Mouse (Mus musculus): ENCODE measurements around the gene Fkbp1b. TPM values are rescaled to one million over a fixed set of nuclear protein-coding genes. Genes with fewer than 3 reads are reported as not detected.
A peak's percentile ranks its signal among the peaks of the same experiment; 100 is the strongest.

Gene Fkbp1b
- polyA plus RNA-seq, 1 experiment from 2014 or later: 8.2 TPM

DNA sequence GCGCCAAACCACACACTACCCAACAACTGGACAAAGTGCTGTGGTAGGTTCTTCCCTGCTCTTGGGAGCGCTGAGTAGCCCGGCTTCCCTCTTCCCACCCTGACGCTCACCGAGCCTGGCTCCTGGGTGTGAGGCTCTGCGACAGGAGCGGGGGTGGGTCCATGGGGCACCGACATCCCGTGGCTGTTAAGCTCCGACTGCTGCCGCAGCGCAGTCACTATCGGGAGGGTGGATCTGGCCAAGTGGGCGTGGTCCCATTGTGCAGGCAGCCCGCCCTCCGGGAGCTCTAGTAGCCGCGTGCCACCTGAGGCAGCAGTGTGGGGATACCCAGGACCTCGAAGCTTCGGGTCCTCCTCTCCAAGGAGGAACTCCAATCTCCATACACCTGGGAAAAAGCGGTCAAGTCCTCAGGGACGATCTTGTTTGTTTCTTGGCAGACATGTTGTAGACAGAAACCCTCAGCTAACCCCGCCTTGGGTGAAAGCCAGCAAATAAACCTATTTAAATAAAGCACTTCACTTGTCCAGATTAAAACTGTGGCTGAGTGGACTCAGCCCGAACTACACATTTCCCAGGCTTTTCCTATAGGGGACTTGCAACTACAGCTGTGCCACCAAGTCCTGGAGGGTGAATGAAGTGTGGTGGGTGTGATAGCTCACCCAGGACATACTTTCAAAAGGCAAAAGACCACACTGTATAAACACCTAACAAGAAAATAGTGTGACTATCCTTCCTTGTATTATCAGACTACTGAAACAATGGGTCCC, 33.0 kb upstream of the Fkbp1b start, which contains the start of gene Mfsd2b:
TSS of gene Mfsd2b (minus strand) at position 199 of the 767 bp plus-strand sequence.
- H3K4me1 ChIP-seq (ENCODE audit: control insufficient read depth, insufficient read depth, low read length): peaks cover 16% of the 10 kb centered on the region
- ATAC-seq: peak; percentile 94
- H3K4me2 ChIP-seq (ENCODE audit: low read depth, low read length): peak within 1 kb of the TSS; percentile 84
- peak within 1 kb of the TSS; percentile 34 for H3K4me3 ChIP-seq (ENCODE audit: low read length)
- H3K27ac ChIP-seq (ENCODE audit: low read length): no peak within 1 kb of the TSS
- H3K9ac ChIP-seq (ENCODE audit: low read depth, low read length): peak within 1 kb of the TSS; percentile 62
- H3K27me3 ChIP-seq (replicated peaks; ENCODE audit: control insufficient read depth, insufficient read depth, low read length): no peaks in the 10 kb centered on the region
- no peaks in the 10 kb centered on the region for H3K9me3 ChIP-seq (ENCODE audit: control insufficient read depth, low read length)
- 3% methylated on average over 24 of the region's 24 CpGs for WGBS
- H3K36me3 ChIP-seq (ENCODE audit: control insufficient read depth, insufficient read depth, low read length): 0 out of 2 replicates have a peak, but pooled peaks cover 3% of the 10 kb centered on the region

DNA sequence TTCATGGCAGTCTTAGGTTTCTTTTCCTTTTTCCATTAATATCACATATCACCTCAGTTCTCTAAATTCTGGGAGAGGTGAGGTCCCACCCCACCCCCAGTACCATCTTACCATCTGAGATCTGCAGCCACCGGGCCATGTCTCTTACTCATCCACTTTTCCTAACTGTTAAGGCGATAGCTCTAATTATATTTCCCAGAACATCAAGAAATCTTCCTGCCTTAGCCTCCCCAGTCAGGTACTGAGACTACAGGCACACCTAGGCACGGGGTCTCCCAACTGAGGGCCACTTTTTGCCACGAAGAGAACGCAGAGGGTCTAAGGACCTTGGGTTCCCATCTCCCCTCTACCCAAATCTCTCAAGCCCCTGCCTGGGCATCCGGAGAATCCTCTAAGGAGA, 32.1 kb upstream of the Fkbp1b start:
- no peak overlapping the region; the same call in 1 of the 2 replicates for H3K9ac ChIP-seq (ENCODE audit: low read depth, low read length)
- no peak for ATAC-seq
- H3K4me2 ChIP-seq (ENCODE audit: low read depth, low read length): peak overlapping the region; percentile 84
- peaks cover 20% of the 10 kb centered on the region for H3K4me1 ChIP-seq (ENCODE audit: control insufficient read depth, insufficient read depth, low read length)
- 76% methylated on average over 6 of the region's 6 CpGs for WGBS
- no peaks in the 10 kb centered on the region for H3K36me3 ChIP-seq (ENCODE audit: control insufficient read depth, insufficient read depth, low read length)
- no peaks in the 10 kb centered on the region for H3K9me3 ChIP-seq (ENCODE audit: control insufficient read depth, low read length)
- H3K27me3 ChIP-seq (replicated peaks; ENCODE audit: control insufficient read depth, insufficient read depth, low read length): no peaks in the 10 kb centered on the region
- peak overlapping the region; percentile 34; the same call in 1 of the 2 replicates for H3K4me3 ChIP-seq (ENCODE audit: low read length)
- H3K27ac ChIP-seq (ENCODE audit: low read length): no peak overlapping the region

DNA sequence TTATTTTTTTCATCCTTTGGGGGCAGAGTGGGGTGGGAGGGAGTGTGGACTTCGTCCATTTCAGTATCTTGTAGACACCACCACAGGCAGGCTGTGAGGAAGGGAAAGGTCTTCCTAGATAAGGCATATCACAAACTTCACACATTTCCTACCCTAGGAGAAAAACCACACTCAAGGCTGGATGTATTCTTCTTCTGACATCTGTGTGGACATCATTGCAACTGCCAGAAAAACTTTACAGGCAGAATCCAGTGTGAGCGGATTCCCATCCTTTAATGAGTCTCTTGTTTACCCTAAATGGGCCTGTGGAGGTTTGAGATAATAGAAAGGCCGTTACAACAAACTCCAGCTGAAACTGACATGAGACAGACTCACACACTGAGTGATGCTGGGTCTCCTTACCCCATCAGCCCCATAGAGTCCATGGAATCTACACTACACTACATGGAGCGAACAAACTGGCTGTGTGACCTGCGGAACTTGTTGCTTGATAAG, 31.6 kb upstream of the Fkbp1b start:
- no peaks in the 10 kb centered on the region for H3K27me3 ChIP-seq (replicated peaks; ENCODE audit: control insufficient read depth, insufficient read depth, low read length)
- 61% methylated on average over 5 of the region's 5 CpGs for WGBS
- no peaks in the 10 kb centered on the region for H3K36me3 ChIP-seq (ENCODE audit: control insufficient read depth, insufficient read depth, low read length)
- ATAC-seq: no peak
- H3K4me3 ChIP-seq (ENCODE audit: low read length): no peak overlapping the region
- no peak overlapping the region for H3K4me2 ChIP-seq (ENCODE audit: low read depth, low read length)
- no peak overlapping the region for H3K9ac ChIP-seq (ENCODE audit: low read depth, low read length)
- no peaks in the 10 kb centered on the region for H3K9me3 ChIP-seq (ENCODE audit: control insufficient read depth, low read length)
- H3K27ac ChIP-seq (ENCODE audit: low read length): no peak overlapping the region
- H3K4me1 ChIP-seq (ENCODE audit: control insufficient read depth, insufficient read depth, low read length): peaks cover 20% of the 10 kb centered on the region

DNA sequence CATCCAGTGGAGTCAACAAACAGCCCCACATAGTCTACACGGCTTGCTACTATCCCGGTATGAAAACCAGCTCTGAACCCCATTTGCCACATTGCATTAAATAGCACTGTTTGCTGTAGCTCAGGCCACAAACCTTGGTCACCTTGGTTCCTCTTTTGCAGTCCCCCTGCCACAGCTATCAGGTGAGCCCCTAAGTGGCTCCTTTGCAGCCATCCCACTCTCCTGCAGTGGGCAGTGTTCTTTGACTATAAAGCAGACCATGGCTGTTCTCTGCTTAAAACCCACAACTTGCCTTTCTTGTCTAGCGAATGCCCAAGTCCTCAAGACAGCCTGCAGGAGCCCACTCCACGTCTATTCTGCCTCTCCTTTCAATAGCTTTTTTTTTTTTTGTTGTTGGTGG, 30.9 kb upstream of the Fkbp1b start:
- H3K9ac ChIP-seq (ENCODE audit: low read depth, low read length): no peak overlapping the region
- no peak overlapping the region for H3K4me3 ChIP-seq (ENCODE audit: low read length)
- no peaks in the 10 kb centered on the region for H3K9me3 ChIP-seq (ENCODE audit: control insufficient read depth, low read length)
- H3K27me3 ChIP-seq (replicated peaks; ENCODE audit: control insufficient read depth, insufficient read depth, low read length): no peaks in the 10 kb centered on the region
- WGBS: 70% methylated on average over 4 of the region's 4 CpGs
- ATAC-seq: no peak
- H3K4me1 ChIP-seq (ENCODE audit: control insufficient read depth, insufficient read depth, low read length): peaks cover 20% of the 10 kb centered on the region
- H3K27ac ChIP-seq (ENCODE audit: low read length): no peak overlapping the region
- H3K36me3 ChIP-seq (ENCODE audit: control insufficient read depth, insufficient read depth, low read length): no peaks in the 10 kb centered on the region
- H3K4me2 ChIP-seq (ENCODE audit: low read depth, low read length): no peak overlapping the region

DNA sequence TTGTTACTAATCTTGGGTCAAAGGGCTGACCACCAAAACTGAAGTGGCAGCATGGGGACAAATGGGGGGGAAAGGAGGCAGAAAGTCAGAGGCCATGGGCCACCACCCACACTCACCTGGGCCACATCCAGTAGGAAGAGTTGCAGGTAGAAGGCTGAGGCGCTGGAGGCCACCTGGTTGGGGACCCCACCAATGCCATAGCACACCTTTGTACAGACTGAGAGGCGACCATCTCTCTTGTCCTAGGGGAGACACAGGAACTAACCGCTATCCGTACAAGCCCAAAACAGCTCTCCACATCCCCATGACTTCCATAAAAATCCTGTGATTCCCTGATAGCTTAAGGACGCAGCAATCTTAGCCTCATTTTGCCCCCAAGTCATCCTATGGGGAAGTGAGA, 29.9 kb upstream of the Fkbp1b start:
- Histone ChIP-seq H3K4me3 (ENCODE audit: low read length) (no peak overlapping the region), H3K4me2 (ENCODE audit: low read depth, low read length) (no peak overlapping the region), H3K4me1 (ENCODE audit: control insufficient read depth, insufficient read depth, low read length) (peaks cover 19% of the 10 kb centered on the region), H3K27ac (ENCODE audit: low read length) (no peak overlapping the region), H3K36me3 (ENCODE audit: control insufficient read depth, insufficient read depth, low read length) (no peaks in the 10 kb centered on the region), H3K9ac (ENCODE audit: low read depth, low read length) (no peak overlapping the region), H3K27me3 (replicated peaks; ENCODE audit: control insufficient read depth, insufficient read depth, low read length) (no peaks in the 10 kb centered on the region), H3K9me3 (ENCODE audit: control insufficient read depth, low read length) (no peaks in the 10 kb centered on the region)
- no peak for ATAC-seq
- WGBS: 89% methylated on average over 5 of the region's 5 CpGs

DNA sequence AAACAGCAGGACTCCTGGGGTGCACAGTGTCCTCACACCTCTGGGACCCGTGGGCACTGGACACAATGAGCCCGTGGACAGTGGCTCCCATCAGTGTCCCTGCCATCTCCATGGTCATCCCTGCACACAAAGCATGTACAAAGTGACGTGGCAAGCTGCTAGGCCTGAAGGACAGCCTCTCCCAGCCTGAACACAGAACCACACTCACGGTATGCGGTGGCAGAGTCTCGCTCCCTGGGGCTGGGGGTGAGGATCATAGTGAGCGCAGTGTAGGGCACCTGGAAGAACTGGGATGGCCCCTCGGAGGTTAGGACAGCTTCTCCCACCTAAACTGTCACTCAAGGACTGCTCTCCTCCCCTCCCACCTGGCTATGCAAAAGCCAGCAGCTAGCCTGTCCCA, 27.5 kb upstream of the Fkbp1b start:
- Histone ChIP-seq H3K9ac (ENCODE audit: low read depth, low read length) (no peak overlapping the region), H3K4me1 (ENCODE audit: control insufficient read depth, insufficient read depth, low read length) (peaks cover 11% of the 10 kb centered on the region), H3K36me3 (ENCODE audit: control insufficient read depth, insufficient read depth, low read length) (no peaks in the 10 kb centered on the region), H3K4me2 (ENCODE audit: low read depth, low read length) (no peak overlapping the region), H3K27ac (ENCODE audit: low read length) (no peak overlapping the region), H3K4me3 (ENCODE audit: low read length) (no peak overlapping the region), H3K9me3 (ENCODE audit: control insufficient read depth, low read length) (no peaks in the 10 kb centered on the region), H3K27me3 (replicated peaks; ENCODE audit: control insufficient read depth, insufficient read depth, low read length) (no peaks in the 10 kb centered on the region)
- ATAC-seq: no peak
- WGBS: 81% methylated on average over 8 of the region's 8 CpGs

DNA sequence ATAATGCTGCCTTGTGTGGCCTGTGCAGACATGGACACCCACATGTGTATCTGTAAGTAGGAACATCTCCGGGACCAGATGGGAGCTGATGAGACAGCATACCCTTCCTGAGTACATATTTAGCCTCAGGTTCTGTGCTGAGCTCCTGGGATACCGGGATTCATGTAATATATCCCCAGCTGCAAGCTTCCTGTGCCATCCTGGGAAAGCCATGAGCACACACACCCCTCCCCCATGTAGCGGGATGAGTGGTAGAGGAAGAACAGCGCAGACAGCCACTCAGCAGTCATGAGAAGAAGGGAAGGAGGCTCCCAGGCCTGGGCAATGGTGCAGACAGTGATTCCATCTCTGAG, 22.9 kb upstream of the Fkbp1b start:
- Histone ChIP-seq H3K9ac (ENCODE audit: low read depth, low read length) (no peak overlapping the region), H3K9me3 (ENCODE audit: control insufficient read depth, low read length) (no peaks in the 10 kb centered on the region), H3K27ac (ENCODE audit: low read length) (no peak overlapping the region), H3K4me3 (ENCODE audit: low read length) (no peak overlapping the region), H3K27me3 (replicated peaks; ENCODE audit: control insufficient read depth, insufficient read depth, low read length) (no peaks in the 10 kb centered on the region), H3K4me1 (ENCODE audit: control insufficient read depth, insufficient read depth, low read length) (0 out of 2 replicates have a peak, but pooled peaks cover 8% of the 10 kb centered on the region), H3K36me3 (ENCODE audit: control insufficient read depth, insufficient read depth, low read length) (no peaks in the 10 kb centered on the region), H3K4me2 (ENCODE audit: low read depth, low read length) (no peak overlapping the region)
- no peak for ATAC-seq
- WGBS: 62% methylated on average over 4 of the region's 4 CpGs

DNA sequence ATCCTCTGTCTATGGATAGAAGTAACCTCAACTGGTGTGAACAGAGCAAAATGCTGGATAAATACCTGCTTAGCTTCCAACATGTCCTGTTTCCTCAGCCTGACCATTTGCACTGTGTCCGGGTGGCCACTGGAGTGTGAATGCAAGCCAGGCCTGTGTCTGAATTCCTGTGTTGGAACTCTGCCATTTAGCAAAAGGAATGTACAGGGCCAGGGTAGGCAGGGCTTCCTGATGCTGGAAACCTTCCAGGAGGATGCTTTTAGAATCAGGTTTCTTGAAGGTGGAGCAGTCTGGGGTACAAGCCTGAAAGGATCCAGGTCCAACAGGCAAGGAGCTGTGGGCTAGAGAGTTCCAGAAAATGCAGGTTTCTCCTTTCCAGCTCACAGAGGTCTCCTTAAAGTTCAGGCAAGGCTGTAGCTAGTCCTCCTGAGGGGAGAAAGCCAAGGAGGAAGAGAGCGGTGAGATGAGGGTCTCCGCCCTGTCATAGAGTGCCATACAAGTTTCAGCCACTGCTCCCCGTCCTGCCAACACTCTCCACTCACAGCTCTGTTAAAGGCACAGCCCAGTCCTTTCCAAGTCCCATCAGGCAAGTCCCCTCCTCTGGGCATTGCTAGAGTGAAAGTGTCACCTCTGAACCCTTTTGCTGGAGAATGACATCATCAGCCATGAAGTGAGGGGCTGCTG, 22.4 kb upstream of the Fkbp1b start:
- Histone ChIP-seq H3K9me3 (ENCODE audit: control insufficient read depth, low read length) (no peaks in the 10 kb centered on the region), H3K27ac (ENCODE audit: low read length) (no peak overlapping the region), H3K4me1 (ENCODE audit: control insufficient read depth, insufficient read depth, low read length) (0 out of 2 replicates have a peak, but pooled peaks cover 5% of the 10 kb centered on the region), H3K27me3 (replicated peaks; ENCODE audit: control insufficient read depth, insufficient read depth, low read length) (no peaks in the 10 kb centered on the region), H3K4me2 (ENCODE audit: low read depth, low read length) (no peak overlapping the region), H3K4me3 (ENCODE audit: low read length) (no peak overlapping the region), H3K9ac (ENCODE audit: low read depth, low read length) (no peak overlapping the region), H3K36me3 (ENCODE audit: control insufficient read depth, insufficient read depth, low read length) (no peaks in the 10 kb centered on the region)
- ATAC-seq: 0 out of 2 replicates have a peak, but pooled peaks have one; percentile 29
- WGBS: 60% methylated on average over 4 of the region's 4 CpGs

DNA sequence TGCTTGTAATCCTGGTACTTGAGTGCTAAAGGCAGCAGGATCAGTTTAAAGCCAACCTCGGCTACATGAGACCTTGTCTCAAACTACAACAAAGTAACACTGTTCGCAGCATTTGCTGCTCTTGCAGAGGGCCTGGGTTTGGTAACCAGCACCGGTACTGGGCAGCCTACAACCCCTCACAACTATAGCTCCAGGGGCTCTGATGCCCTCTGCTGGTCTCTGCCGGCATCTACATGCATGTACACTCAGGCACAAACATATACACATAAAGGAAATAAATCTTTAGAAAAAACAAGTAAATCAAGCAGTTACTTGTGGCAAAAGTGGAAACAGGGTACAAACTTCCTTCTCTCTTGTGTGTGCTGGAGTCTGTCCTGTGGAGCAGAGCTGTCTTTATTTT, 21.3 kb upstream of the Fkbp1b start:
- no peak overlapping the region for H3K4me3 ChIP-seq (ENCODE audit: low read length)
- no peak overlapping the region for H3K4me2 ChIP-seq (ENCODE audit: low read depth, low read length)
- H3K4me1 ChIP-seq (ENCODE audit: control insufficient read depth, insufficient read depth, low read length): 0 out of 2 replicates have a peak, but pooled peaks cover 5% of the 10 kb centered on the region
- no peaks in the 10 kb centered on the region for H3K36me3 ChIP-seq (ENCODE audit: control insufficient read depth, insufficient read depth, low read length)
- WGBS: 90% methylated on average over 4 of the region's 4 CpGs
- no peaks in the 10 kb centered on the region for H3K9me3 ChIP-seq (ENCODE audit: control insufficient read depth, low read length)
- ATAC-seq: no peak
- H3K27ac ChIP-seq (ENCODE audit: low read length): no peak overlapping the region
- H3K9ac ChIP-seq (ENCODE audit: low read depth, low read length): no peak overlapping the region
- no peaks in the 10 kb centered on the region for H3K27me3 ChIP-seq (replicated peaks; ENCODE audit: control insufficient read depth, insufficient read depth, low read length)
